In the genomic region with DNA sequence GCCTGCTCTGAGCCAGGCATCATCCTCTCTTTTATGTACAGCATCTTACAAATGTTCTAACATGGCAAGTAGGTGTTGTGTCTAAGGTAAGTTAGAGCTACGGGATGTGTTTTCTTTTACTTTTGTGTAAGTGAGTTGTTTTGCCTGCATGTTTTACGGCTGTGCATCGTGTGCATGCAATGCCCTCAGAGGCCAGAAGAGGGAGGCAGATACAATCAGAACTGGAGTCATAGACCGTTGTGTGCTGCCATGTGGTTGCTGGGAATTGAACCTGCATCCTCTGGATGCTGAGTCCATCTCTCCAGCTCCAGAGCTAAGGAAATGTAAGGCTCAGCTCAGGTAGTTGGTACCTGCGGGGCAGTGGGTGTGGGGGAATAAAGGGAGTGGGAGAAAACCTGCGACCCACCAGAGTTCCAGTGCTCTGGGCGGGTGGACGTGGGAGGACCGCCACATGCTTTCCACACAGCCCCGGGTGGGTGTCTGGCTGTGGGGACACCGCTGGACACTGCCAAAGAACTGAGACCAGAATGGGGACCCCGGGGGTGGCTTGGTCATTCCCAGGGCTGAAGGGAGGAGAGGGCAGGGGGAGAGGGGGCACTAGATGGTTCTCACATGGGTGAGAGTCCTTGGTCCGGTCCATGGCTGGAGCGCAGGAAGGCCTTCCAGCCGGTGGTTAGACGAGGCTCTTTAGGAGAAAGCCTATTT, we compare ENCODE assay signal across 10 mouse cellular contexts.
DNase-seq lines count a peak whose midpoint lies in the region; ATAC-seq and TF ChIP-seq lines count a peak whose summit lies in the region.
"Had no signal": no experiment of that assay in that cellular context is flagged by ENCODE, and none has a peak within 500 bp of the region (broad histone marks: within the 10 kb centered on the region; RNA-seq: fewer than 3 reads in every experiment).

No protein-coding gene starts in this region.

- no peak overlapping the region for H3K4me3 ChIP-seq in embryonic facial prominence, embryonic 11.5 days (ENCODE audit: low read depth, low read length)
- H3K4me3 ChIP-seq in embryonic facial prominence, embryonic 10.5 days = no peak overlapping the region
- no peak overlapping the region for H3K4me3 ChIP-seq in left cerebral cortex, adult 2 months
- no peak overlapping the region for H3K4me3 ChIP-seq in ES-Bruce4 (ENCODE audit: low read depth, low read length)
- H3K4me3 ChIP-seq in liver, embryonic 14.5 days (ENCODE audit: insufficient read depth in 1 of 2, low read depth in 2 of 2, low read length in 2 of 2) = no peak overlapping the region
- H3K4me3 ChIP-seq: embryonic facial prominence, embryonic 13.5 days; hindbrain, embryonic 13.5 days had no signal

- no peak for DNase-seq in embryonic facial prominence, embryonic 11.5 days (ENCODE audit: low spot score)
- no peak for DNase-seq in embryonic facial prominence, embryonic 10.5 days (ENCODE audit: low spot score)
- DNase-seq in left cerebral cortex, adult 2 months (ENCODE audit: extremely low spot score in 1 of 2, low spot score in 2 of 2) = no peak
- DNase-seq in left cerebral cortex, postnatal 4 days = no peak
- no peak for DNase-seq in liver, embryonic 14.5 days (ENCODE audit: low read depth in 3 of 3, low spot score in 3 of 3)
- DNase-seq in spleen, postnatal 4 days (ENCODE audit: low spot score in 2 of 2) = no peak
- no peak for DNase-seq in gastrocnemius, adult 18-20 months (ENCODE audit: low spot score)

- no peak overlapping the region for H3K9ac ChIP-seq in embryonic facial prominence, embryonic 11.5 days (replicated peaks; ENCODE audit: low read length)
- H3K9ac ChIP-seq in ES-Bruce4 (ENCODE audit: low read depth, poor library complexity, severe bottlenecking) = no peak overlapping the region
- H3K9ac ChIP-seq in liver, embryonic 14.5 days (replicated peaks) = no peak overlapping the region
- H3K9ac ChIP-seq: embryonic facial prominence, embryonic 13.5 days; hindbrain, embryonic 13.5 days had no signal

- 90% methylated on average over 16 of the region's 16 CpGs for WGBS in embryonic facial prominence, embryonic 11.5 days
- 91% methylated on average over 16 of the region's 16 CpGs for WGBS in embryonic facial prominence, embryonic 10.5 days
- 70% methylated on average over 16 of the region's 16 CpGs for WGBS in liver, embryonic 14.5 days (ENCODE audit: insufficient replicate concordance)

- intact Hi-C loops in left cerebral cortex, adult 2 months (cut with DNase I) = loop anchor here (2.0 to 5.0 kb wide), 4 partner anchors 77 to 417 kb away; no protein-coding TSS in a partner anchor
- intact Hi-C loops in left cerebral cortex, postnatal 4 days (cut with DNase I) = loop anchor here (5.0 to 10.0 kb wide), 2 partner anchors 282 to 369 kb away; no protein-coding TSS in a partner anchor

- peak; percentile 45 for TF ChIP-seq CTCF in left cerebral cortex, adult 2 months (IDR thresholded peaks at IDR 0.05)
- peak; percentile 91 for TF ChIP-seq CTCF in ES-Bruce4 (IDR thresholded peaks at IDR 0.05; ENCODE audit: low read depth, low read length)
- peak; percentile 58 for TF ChIP-seq CTCF in liver, embryonic 14.5 days (IDR thresholded peaks at IDR 0.05; ENCODE audit: low read depth)

- no peaks in the 10 kb centered on the region for H3K9me3 ChIP-seq in embryonic facial prominence, embryonic 11.5 days (replicated peaks; ENCODE audit: control insufficient read depth, low read length)
- no peaks in the 10 kb centered on the region for H3K9me3 ChIP-seq in embryonic facial prominence, embryonic 10.5 days
- no peaks in the 10 kb centered on the region; the same call in 1 of the 2 replicates for H3K9me3 ChIP-seq in ES-Bruce4 (replicated peaks; ENCODE audit: control insufficient read depth, insufficient read depth, low read length, poor library complexity, severe bottlenecking)
- no peaks in the 10 kb centered on the region for H3K9me3 ChIP-seq in liver, embryonic 14.5 days (ENCODE audit: control insufficient read depth, low read length)
- H3K9me3 ChIP-seq: embryonic facial prominence, embryonic 13.5 days; hindbrain, embryonic 13.5 days had no signal

- H3K27me3 ChIP-seq in embryonic facial prominence, embryonic 11.5 days (ENCODE audit: control insufficient read depth, insufficient read depth, low read length) = no peaks in the 10 kb centered on the region
- no peaks in the 10 kb centered on the region for H3K27me3 ChIP-seq in embryonic facial prominence, embryonic 10.5 days (replicated peaks; ENCODE audit: low read depth, poor library complexity, severe bottlenecking)
- H3K27me3 ChIP-seq in ES-Bruce4 (ENCODE audit: control insufficient read depth, insufficient read depth, low read length, poor library complexity, severe bottlenecking) = no peaks in the 10 kb centered on the region
- H3K27me3 ChIP-seq in liver, embryonic 14.5 days (ENCODE audit: control insufficient read depth, insufficient read depth, low read length) = no peaks in the 10 kb centered on the region
- H3K27me3 ChIP-seq: embryonic facial prominence, embryonic 13.5 days; hindbrain, embryonic 13.5 days had no signal

- no peak for TF ChIP-seq POLR2A in ES-Bruce4 (IDR thresholded peaks at IDR 0.05; ENCODE audit: insufficient read depth, low read length)

- 0 out of 2 replicates have a peak, but pooled peaks have one; percentile 44 for ATAC-seq in embryonic facial prominence, embryonic 11.5 days (replicated peaks; ENCODE audit: insufficient number of reproducible peaks, low FRiP score, low TSS enrichment, low read depth)
- no peak for ATAC-seq in liver, embryonic 14.5 days (ENCODE audit: insufficient read depth)

- no peak overlapping the region for H3K4me2 ChIP-seq in embryonic facial prominence, embryonic 11.5 days (ENCODE audit: low read depth, low read length)
- no peak overlapping the region for H3K4me2 ChIP-seq in liver, embryonic 14.5 days (ENCODE audit: low read depth)
- H3K4me2 ChIP-seq: embryonic facial prominence, embryonic 13.5 days; hindbrain, embryonic 13.5 days had no signal

- TF ChIP-seq EP300 in ES-Bruce4 (IDR thresholded peaks at IDR 0.05; ENCODE audit: insufficient read depth, low read depth, low read length) = peak; percentile 47; the same call in 1 of the 2 replicates
- TF ChIP-seq EP300 in liver, embryonic 14.5 days (IDR thresholded peaks at IDR 0.05; ENCODE audit: low read depth) = no peak

- H3K4me1 ChIP-seq in embryonic facial prominence, embryonic 11.5 days (ENCODE audit: control insufficient read depth, insufficient read depth, low read length) = no peaks in the 10 kb centered on the region
- H3K4me1 ChIP-seq in embryonic facial prominence, embryonic 10.5 days = no peaks in the 10 kb centered on the region
- H3K4me1 ChIP-seq in ES-Bruce4 (ENCODE audit: control insufficient read depth, insufficient read depth, low read length) = peaks cover 3% of the 10 kb centered on the region
- H3K4me1 ChIP-seq in liver, embryonic 14.5 days (replicated peaks; ENCODE audit: control insufficient read depth in 2 of 2, insufficient read depth in 2 of 2, low read length in 1 of 2) = no peaks in the 10 kb centered on the region
- H3K4me1 ChIP-seq: hindbrain, embryonic 13.5 days had no signal

- H3K27ac ChIP-seq in embryonic facial prominence, embryonic 11.5 days (replicated peaks; ENCODE audit: low read depth, low read length) = no peak overlapping the region
- no peak overlapping the region for H3K27ac ChIP-seq in embryonic facial prominence, embryonic 10.5 days (replicated peaks)
- H3K27ac ChIP-seq in left cerebral cortex, adult 2 months = no peak overlapping the region
- H3K27ac ChIP-seq in ES-Bruce4 (ENCODE audit: insufficient read depth, low read length) = no peak overlapping the region
- H3K27ac ChIP-seq in liver, embryonic 14.5 days = no peak overlapping the region
- H3K27ac ChIP-seq: embryonic facial prominence, embryonic 13.5 days; hindbrain, embryonic 13.5 days had no signal

- H3K36me3 ChIP-seq in embryonic facial prominence, embryonic 11.5 days (replicated peaks; ENCODE audit: control insufficient read depth, insufficient read depth, low read depth, low read length) = no peaks in the 10 kb centered on the region
- no peaks in the 10 kb centered on the region for H3K36me3 ChIP-seq in embryonic facial prominence, embryonic 10.5 days (replicated peaks)
- H3K36me3 ChIP-seq in ES-Bruce4 (ENCODE audit: control insufficient read depth, insufficient read depth, low read length, poor library complexity, severe bottlenecking) = no peaks in the 10 kb centered on the region
- no peaks in the 10 kb centered on the region for H3K36me3 ChIP-seq in liver, embryonic 14.5 days (replicated peaks; ENCODE audit: control insufficient read depth, insufficient read depth, low read depth)
- H3K36me3 ChIP-seq: embryonic facial prominence, embryonic 13.5 days; hindbrain, embryonic 13.5 days had no signal
